Mouse (Mus musculus) 3134 (cell line): ENCODE measurements around the gene Gas7.

Source experiments
- DNase-seq: peaks from one replicate; pipeline ENCODE4 v3.0.0-alpha.2; 2011; ENCODE audit warnings: low spot score; ENCODE audit not compliant: insufficient read length; ENCODE audit errors: extremely low read depth

The Gas7 gene

DNA sequence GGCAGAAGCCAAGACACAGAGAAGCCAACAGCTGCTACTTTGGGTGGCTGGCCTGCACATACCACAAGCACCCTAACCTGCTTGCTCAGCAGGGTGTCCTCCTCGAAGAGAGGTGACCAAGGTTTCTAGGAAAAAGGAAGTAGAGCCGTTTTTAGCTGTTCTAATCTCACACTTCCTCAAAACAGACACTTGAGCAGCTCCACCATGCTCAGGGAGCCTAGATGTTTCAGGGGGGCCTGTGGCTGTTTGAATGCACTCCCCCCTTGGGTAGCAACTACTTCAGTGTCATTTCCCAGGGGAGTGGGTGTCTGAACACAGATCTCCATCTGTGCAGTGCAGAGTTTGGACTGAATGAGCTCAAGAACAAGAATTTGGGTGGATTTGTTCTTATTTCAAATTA, 149.2 kb downstream of the Gas7 start:
- no peak for DNase-seq

DNA sequence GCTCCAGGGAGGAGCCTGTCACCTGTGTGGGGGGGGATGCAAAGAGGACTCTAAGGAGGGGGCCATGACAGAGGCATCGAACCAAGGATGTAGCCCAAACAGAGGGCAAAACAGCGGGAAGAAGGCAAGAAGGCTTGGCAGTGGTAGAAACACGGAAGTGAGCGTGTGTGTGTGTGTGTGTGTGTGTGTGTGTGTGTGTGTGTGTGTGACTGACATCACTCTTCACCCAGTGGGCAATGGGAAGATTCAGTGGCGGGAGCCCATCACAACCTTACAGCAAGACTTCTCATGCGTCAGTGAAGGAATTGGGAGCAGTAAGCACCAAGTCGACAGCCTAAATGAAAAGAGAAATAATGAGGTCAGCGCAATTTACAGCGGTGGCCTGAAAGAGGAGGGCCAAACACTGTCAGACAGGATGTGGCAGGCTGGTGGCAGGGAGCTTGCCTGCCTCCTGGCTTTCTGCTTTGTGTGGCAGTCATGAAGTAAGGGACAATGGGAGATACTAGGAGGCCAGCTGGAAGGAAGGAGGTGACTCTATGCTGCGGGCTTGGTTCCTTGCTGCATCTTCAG, 153.0 kb downstream of the Gas7 start:
- DNase-seq: no peak

DNA sequence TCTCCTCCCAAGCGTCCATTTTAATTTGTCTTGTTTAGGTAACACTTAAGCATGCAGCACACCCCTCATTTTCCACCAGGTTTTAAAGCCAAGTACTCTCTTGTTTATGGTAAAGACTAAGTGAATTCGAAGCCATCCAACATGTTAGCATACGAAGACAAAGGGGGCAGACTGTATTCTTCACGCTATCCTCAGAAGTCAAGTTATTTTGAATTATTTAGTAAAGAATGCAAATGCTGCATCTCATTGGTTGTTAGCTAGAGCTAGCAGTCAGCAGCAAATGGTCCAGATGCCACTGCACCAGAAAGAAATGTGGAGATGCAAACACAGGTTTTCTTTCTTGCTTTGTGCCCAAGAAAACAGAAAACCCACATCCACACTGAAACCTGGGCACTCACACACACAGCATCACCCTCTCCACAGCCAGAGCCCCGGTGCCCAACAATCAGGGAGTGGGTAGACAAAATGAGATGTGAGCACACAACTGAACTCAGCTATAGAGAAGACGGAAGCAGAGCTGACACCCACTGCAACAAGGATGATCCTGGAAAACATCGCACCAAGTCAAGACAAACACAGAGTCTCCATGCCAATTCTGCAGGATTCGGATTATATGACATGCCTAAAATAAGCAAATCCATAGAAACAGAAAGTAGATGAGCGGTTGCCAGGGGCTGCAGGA, 157.1 kb downstream of the Gas7 start:
- DNase-seq: no peak

DNA sequence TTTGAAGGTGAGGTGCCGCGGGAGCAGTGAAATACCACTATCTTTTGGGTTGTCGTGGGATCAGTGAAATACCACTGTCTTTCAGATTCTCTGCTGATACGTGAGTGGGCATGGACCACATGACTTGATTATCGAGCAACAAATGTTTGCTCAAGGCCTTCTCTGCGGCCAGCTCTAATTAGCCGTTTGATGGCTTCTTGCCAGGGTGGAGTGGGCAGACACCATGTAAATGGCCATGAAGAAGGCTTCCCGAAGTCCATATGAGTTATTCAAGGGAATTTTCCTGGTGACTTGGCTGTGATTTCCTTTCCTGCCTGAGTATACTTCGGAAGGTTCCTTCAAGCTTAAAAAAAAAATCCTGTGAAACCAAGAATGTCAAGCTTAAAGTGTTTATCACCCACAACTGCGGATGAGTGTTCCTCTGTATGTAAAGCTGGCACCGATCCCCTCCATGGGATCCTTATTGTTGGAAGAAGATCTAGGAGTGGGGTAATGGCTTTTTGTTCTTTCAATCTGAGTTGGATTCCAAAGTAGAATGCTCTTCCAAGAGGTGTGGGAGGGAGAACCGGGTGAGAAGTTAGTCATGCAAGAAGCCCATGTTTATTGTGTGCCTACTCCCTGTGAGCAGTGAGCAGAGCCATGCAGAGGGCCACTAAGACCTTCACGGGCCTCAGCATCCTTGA, 161.5 kb downstream of the Gas7 start:
- no peak for DNase-seq

DNA sequence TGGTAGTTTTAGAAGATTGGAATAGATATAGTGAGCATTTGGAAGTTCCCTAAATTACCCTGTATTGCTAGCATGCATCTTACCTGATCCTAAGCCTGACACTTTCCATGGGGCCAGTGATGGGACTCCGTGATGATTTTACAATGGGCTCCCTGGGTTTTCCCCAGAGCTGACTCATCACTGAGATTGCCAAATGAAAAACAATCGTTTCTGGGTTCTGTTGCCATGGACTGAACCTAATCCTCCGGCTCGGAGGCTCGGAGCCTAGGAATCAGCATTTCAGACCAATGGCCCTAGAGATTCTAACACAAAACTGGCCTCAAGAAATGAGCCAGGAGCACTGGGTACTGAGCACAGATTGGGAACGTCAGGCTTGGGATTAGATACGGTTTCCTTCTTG, 167.1 kb downstream of the Gas7 start:
- no peak for DNase-seq

DNA sequence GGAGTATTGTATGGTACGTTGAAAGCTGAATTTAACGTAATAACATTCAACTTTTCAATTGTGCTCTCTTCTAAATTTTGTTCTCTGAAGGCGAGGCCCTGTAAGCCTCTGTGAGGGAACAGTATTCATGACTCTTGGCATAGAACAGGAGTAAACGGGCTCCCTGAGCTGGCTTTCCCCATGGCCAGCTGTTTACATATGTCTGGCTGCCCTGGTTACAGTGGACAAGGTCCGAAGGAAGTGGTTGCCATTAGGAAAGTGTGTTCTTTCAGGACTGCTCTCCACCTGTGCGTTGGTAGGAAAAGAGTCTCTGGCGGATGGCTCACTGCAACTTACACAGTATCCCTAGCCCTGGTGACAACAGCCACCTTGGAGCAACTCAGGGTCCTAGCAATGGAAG, 171.9 kb downstream of the Gas7 start:
- DNase-seq: no peak

DNA sequence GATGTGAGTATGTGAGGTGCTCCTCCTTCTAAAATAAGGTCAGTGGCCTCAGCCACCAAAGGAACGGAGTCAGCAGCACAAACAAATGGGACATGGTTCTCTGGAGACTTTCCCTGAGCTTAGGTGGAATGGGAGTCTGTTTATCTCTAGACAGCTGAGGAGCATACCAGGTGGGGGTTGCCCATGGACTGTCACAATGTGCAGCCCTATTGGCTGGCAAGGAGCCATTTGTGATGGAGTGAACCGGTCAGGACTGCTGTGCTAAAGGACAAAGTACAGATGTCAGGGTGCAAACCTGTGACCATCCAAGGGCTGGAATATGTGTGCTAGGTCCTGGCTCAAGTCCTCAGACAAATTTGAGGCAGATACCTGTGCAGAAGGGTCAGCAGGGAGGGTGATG, 173.3 kb downstream of the Gas7 start:
- DNase-seq: no peak

DNA sequence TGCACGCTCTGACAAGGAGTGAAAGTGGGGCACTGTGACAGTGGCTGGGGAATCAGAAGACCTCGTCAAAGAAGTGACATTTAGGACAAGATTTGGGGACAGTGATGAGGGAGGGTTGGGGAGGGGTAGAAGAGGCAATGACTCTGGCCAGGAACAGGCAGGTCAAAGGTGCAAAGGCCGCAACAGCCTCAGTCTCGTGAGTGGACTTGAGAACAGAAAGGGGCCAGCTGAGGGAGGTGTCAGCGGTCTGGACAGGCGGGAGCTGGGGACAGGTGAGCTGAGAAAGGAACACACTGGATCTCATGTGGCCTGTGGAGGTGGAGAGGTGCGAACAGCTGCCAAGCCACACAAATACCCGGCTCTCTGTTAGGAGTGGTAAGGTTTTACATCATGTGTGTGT, 177.7 kb downstream of the Gas7 start:
- no peak for DNase-seq

DNA sequence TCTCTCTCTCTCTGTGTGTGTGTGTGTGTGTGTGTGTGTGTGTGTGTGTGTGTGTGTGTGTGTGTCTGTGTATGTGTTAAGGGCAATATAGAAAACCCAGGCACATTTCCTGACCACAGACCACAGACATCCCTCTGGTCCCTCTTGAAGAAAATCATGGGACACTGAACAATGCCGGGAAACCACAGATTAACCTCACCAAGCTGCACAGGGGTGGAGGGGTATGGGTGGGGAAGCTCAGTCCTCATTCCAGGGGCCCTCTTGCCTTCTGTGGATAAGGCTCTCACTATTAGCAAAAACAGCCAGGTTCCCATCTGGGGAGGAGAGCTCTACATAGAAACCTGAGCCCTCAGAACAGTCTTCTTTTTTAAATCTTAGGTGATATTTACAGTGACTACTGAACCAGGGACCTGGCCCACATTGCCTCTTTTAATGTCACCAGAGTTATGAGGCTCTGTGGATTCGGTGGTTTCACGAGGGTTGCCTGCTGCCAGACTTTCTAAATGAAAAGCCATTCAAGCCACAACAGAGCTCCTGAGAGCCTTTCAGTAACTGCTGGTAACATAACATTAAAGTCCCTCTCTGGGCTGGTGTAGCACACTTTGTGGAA, 178.5 kb downstream of the Gas7 start:
- DNase-seq: no peak

DNA sequence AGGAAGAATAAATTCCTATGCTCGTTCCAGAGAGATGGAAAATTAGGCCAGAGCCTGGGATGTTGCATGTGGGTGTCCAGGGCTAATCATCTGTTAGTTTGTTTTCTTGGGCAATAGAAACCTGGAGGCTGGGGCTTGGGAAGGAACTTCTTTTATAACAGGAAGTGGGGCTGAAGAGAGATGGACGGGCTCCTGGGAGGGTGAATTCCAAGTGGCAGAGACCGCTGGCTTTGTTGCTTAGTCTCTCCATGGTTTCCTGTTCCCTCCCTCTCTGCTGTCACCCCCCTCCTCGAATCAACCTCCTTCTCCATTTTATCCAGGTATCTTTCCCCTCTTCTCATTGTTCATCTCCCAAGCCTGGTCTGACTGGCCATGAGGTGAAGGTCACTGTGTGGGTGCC, 181.0 kb downstream of the Gas7 start:
- DNase-seq: no peak

DNA sequence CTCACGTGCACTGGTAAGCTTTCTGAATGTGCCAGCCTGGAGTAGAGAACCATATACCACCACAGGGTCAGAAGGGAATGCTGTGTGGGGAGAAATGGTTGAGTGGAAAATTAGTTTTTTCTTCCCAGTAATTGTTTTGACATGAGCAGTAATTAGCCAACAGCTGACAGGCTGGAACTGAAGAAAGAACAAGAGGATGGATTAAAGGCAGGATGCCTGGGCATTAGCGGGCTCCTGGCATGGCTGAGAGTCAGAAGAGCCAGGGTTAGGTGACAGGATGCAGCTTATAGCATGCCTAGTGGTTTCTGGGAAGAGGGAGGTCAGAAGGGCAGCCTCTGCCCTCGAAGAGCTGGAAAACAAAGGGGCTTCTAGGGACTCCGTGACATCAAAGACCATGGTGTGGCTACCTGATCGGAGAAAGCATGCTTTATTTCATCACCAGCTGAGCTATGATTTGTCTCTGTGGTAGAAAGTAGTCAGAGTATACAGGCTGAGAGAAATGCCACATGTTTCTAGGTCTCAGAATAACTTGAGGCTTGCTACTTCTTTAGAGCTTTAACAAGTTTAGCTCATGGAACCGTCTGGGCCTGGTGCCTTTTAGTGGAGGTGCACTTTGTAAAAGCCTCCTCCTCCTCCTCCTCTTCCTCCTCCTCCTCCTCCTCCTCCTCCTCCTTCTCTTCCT, 181.8 kb downstream of the Gas7 start:
- DNase-seq: no peak

DNA sequence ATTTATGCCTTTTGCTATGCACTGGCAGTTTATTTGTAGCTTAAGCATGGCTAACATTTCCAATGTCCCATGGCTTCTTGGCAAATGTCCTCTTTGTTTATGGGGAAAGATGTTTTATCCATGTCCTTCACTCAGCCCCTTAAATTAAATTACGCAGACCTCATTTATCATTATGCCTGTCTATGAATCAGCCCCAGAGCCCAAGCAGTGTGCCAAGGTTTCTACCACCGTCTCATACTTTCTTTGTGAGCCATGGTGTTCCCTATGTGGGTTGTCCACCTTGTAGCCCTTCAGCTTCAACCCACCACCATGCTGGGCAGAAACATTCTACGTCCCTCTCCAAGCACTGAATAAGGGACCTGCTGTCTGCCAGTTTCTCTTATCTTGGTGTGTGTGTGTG, 183.2 kb downstream of the Gas7 start:
- DNase-seq: no peak

DNA sequence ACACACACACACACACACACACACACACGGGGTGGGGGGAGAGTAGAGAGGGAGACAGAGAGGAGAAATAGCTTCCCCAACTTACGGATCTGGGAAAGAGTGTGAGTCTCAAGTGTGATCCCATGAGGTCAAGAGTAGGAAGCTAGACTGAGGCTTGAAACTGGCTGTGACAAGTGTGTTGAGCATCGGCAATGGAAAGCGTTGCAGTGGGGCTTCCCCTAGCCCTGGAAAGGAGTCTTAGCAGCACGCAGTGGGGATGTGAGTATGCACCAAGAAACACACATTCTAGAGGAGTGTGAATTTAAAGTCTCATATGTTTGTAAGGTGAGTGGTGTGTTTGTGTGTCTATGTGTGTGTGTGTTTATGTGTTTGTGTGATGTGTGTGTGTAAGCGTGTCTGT, 185.1 kb downstream of the Gas7 start:
- no peak for DNase-seq

DNA sequence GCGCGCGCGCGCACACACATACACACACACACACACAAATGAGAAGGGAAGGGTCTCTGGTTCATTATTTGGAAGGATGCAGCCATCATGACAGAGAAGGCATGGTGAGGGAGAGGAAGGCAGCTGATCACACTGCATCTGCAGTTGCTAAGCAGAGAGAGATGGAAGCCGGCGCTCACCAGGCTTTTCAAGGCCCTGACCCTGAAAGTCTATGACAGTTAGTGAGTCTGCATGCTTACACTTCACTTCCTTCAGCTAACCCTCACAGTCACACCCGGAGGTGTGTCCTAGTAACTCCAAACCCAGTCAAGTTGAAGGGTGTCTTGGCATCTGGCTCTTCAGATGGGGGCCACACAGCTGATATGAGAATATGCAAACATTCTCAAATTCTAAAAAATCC, 187.2 kb downstream of the Gas7 start:
- no peak for DNase-seq

DNA sequence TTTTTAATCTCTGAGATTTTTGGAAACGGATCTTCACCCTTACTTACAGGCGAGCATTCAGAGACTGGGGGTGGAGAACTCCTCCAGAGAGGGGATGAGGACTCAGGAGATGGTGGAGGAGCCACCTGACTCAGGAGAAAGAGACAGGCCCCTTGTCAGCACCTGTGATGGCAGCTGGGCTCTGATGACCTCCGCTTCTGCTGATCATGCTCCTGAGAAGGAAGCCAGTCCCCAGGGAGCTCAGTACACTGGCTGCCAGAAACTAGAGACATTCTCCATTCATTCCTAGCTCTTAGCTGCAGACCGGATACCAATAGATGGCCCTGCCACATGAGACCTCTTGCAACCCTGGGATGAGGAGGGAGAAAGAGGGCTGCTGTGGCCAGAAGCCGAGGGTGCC, 187.6 kb downstream of the Gas7 start:
- DNase-seq: no peak

DNA sequence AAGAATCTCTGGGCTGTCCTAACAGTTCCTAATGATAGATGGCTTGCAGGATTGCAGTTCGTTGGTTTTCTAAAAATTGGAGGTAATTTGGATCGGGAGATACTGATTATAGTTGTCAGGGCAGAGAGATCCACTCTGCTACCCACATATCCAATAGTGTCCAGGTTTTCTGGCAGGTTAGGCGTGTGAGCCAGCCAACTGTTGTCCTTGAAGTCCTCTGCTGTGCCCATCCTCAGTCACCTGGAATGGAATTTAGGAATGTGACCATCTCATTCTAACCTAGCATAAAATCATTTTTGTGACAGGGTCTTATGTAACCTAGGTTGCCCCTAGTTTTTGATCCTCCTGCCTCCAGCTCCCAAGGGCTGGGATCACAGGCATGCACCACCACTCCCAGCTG, 188.2 kb downstream of the Gas7 start:
- no peak for DNase-seq

DNA sequence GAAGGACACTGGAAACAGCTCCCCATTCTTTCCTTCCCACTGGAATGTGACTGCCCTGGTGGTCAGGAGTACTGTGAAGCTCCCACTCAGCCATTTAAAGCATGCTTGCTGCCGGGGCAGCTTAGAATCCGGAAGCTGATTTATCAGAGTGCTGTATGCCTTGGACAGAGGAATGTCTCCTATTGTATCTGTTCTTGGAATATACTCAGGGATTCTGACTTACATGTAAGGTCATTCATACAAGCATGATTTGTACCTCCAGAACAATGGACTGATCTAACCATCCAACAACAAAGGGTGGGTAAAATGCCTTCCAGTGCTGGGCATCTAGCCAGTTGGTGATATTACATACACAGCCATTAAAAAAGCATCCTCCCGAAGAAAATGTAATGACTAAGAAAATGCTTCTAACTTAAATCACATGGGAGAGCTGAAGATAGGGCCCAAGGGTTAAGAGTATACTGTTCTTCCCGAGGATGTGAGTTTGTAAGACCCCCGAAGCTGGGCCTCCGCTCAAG, 189.5 kb downstream of the Gas7 start:
- DNase-seq: no peak

DNA sequence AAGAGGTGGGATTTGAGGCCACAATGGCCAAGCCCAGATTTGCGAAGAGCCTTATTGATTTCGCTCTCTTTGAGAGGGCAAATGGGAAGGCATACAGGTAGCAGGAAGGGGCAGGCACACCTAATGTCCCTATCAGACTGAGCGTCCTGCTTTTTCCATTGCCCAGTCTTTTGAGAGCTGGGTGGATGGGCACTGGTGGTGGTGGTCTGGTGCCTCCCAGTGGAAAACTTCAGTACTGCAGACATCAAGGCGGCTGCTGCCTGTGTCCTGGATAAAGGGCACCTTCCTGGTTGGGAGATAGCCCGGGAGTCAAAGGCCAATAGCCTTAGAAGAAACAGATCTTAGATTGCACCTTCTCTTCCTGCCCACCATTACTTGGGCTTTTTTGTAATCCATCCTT, 192.5 kb downstream of the Gas7 start:
- DNase-seq: no peak

DNA sequence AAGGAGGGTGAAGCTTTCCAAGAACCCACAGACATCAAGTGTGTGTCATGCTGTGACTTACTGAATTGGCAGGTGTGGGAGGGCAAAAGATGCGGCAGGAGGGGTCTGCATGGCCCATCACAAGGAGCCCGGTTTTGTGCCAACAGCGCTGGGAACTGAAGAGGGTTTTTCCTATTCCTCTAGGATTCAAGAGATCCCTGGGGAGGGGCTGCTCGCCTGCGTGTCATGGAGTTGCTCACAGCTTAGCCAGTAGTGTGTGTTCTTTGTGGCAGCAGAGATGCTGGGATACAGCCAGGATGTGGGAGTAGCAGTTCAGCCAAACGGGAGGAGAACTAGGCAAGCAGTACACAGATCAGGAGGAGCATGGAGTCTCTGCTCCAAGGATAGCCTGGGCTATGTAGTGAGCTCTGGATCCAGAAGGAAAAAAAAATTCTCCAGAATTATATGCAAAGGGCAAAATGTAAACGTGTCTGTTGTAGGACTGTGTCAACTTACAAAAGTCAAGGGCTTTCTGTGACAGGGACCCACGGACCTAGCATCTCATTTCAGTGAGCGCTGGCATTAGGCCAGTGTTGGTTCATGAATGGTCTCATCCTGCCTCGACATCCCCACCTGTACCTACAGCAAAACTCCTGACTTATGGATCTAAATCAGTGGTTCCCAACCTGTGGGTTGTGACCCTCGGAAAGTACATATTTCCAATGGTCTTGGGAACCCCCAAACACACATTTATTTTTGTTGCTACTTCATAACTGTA, 193.6 kb downstream of the Gas7 start:
- DNase-seq: no peak

DNA sequence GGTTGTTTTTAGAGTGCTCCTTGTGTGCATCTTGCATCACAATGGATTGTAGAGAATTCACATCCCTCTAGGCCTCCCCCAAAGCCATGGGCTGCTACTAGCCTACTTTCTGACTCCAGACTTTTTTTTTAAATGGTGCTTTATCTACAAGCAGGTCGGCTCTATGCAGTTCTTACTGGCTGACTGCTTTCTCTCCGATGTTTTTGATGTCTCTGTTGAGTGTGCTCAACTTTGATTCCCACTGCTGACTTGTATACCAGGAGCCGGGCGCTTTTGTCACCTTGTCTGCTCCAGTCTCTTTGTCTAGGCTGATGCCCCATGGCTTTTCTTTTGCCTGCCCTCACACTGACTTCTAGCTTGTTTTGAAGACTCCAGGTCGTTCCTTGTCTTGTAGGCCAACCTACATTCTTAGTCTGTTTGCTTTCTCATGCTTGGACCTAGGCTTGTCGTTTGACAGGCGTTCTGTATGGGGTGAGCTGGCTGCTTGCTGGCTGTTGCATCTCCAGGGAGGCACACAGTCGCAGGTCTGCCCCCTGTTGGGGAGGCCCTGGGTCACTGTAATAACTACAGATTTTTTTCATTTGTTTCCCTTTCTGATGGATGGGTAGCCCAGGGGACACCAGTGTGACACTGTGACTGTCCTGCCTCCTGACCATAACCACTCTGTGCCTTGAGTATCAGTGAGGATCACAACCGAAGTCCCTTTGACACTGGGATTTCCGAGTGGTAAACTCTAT, 194.9 kb downstream of the Gas7 start:
- no peak for DNase-seq
